Mouse (Mus musculus): ENCODE measurements around the gene Oasl1. TPM values are rescaled to one million over a fixed set of nuclear protein-coding genes. Genes with fewer than 3 reads are reported as not detected.

The Oasl1 gene
- polyA plus RNA-seq, 1 experiment from 2014 or later: 3.1 TPM

- no peaks in the 10 kb centered on the region for H3K27me3 ChIP-seq (ENCODE audit: insufficient read depth, low read length)
- peaks cover 5% of the 10 kb centered on the region for H3K4me1 ChIP-seq (replicated peaks; ENCODE audit: insufficient read depth, low read length)
- H3K9ac ChIP-seq (ENCODE audit: low read depth, low read length): no peak overlapping the region
- H3K4me2 ChIP-seq (ENCODE audit: low read length): no peak overlapping the region
- no peak for TF ChIP-seq CTCF (IDR thresholded peaks at IDR 0.05; ENCODE audit: low read depth)
- whole genome bisulfite sequencing: 85% methylated on average over 10 of the region's 10 CpGs
- H3K9me3 ChIP-seq (replicated peaks; ENCODE audit: low read length): no peaks in the 10 kb centered on the region
- no peak for ATAC-seq (replicated peaks; ENCODE audit: low FRiP score, low read depth)
- H3K27ac ChIP-seq: no peak overlapping the region
- no peak for DNase-seq (ENCODE audit: low spot score)
- peaks cover 35% of the 10 kb centered on the region; the same call in 1 of the 2 replicates for H3K36me3 ChIP-seq (ENCODE audit: insufficient read depth, low read length)
- H3K4me3 ChIP-seq (replicated peaks; ENCODE audit: low read depth, low read length): no peak overlapping the region
These were observed 22.0 kb downstream of the Oasl1 start for GRCm38 (mm10) chr5:114945072-114945471.

DNA sequence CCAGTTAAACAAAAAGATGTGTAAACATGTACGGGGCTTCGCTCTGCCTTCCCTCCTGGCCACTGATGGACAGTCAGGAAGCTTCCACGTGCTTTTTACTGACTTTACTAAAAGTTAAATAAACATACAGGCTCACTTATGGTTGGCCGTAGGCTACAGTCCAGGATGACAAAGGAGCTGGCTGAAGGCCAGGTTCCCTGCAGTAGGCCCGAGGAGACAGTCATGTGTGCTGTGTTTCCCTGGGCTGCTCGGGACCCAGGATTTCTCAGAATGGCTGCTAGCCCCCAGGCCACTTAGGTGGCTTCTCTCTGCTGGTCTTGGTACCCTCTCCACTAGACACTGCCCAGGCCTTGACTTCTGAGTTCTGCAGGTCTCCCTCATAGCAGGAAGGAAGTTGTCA lies 25.9 kb downstream of the Oasl1 start:
- Histone ChIP-seq H3K4me1 (replicated peaks; ENCODE audit: insufficient read depth, low read length) (peaks cover 11% of the 10 kb centered on the region; the same call in 1 of the 2 replicates), H3K9ac (ENCODE audit: low read depth, low read length) (no peak overlapping the region), H3K27me3 (ENCODE audit: insufficient read depth, low read length) (no peaks in the 10 kb centered on the region), H3K36me3 (ENCODE audit: insufficient read depth, low read length) (peaks cover 35% of the 10 kb centered on the region; the same call in 1 of the 2 replicates), H3K4me2 (ENCODE audit: low read length) (no peak overlapping the region), H3K9me3 (replicated peaks; ENCODE audit: low read length) (no peaks in the 10 kb centered on the region), H3K4me3 (replicated peaks; ENCODE audit: low read depth, low read length) (no peak overlapping the region), H3K27ac (no peak overlapping the region)
- DNase-seq (ENCODE audit: low spot score) (peak; percentile 40), ATAC-seq (replicated peaks; ENCODE audit: low FRiP score, low read depth) (no peak; the same call in 1 of the 2 replicates)
- TF ChIP-seq CTCF (IDR thresholded peaks at IDR 0.05; ENCODE audit: low read depth): no peak
- WGBS: 38% methylated on average over 6 of the region's 6 CpGs

- no peak for TF ChIP-seq CTCF (IDR thresholded peaks at IDR 0.05; ENCODE audit: low read depth)
- H3K9me3 ChIP-seq (replicated peaks; ENCODE audit: low read length): no peaks in the 10 kb centered on the region
- H3K4me1 ChIP-seq (replicated peaks; ENCODE audit: insufficient read depth, low read length): peaks cover 11% of the 10 kb centered on the region; the same call in 1 of the 2 replicates
- no peak for ATAC-seq (replicated peaks; ENCODE audit: low FRiP score, low read depth)
- H3K4me2 ChIP-seq (ENCODE audit: low read length): no peak overlapping the region
- H3K4me3 ChIP-seq (replicated peaks; ENCODE audit: low read depth, low read length): no peak overlapping the region
- peaks cover 35% of the 10 kb centered on the region; the same call in 1 of the 2 replicates for H3K36me3 ChIP-seq (ENCODE audit: insufficient read depth, low read length)
- 60% methylated on average over 5 of the region's 5 CpGs for WGBS
- H3K9ac ChIP-seq (ENCODE audit: low read depth, low read length): no peak overlapping the region
- H3K27ac ChIP-seq: no peak overlapping the region
- DNase-seq (ENCODE audit: low spot score): no peak
- H3K27me3 ChIP-seq (ENCODE audit: insufficient read depth, low read length): no peaks in the 10 kb centered on the region
These were observed 26.3 kb downstream of the Oasl1 start for GRCm38 (mm10) chr5:114949316-114949715.

DNA sequence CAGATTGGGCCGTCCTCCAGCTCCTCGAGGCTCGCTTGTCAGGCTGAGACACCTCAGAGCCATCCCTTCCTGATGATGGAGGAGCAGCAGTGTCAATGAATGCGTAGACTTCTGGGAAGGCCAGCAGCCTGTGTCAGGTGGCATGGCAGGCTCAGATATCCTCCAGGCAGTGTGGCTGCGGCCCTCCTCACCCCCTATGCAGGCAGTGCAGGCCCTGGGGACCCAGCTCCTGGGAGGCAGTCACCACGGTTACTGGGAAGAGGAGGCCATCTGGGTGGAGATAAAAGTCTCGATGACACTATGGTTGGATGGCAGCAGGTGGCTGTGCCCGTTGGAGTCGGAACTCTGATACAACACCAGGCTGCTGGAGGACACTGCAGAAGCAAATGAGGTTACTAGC lies 26.8 kb downstream of the Oasl1 start:
- H3K9me3 ChIP-seq (replicated peaks; ENCODE audit: low read length): no peaks in the 10 kb centered on the region
- no peaks in the 10 kb centered on the region for H3K27me3 ChIP-seq (ENCODE audit: insufficient read depth, low read length)
- peaks cover 35% of the 10 kb centered on the region; the same call in 1 of the 2 replicates for H3K36me3 ChIP-seq (ENCODE audit: insufficient read depth, low read length)
- H3K27ac ChIP-seq: no peak overlapping the region
- DNase-seq (ENCODE audit: low spot score): no peak
- ATAC-seq (replicated peaks; ENCODE audit: low FRiP score, low read depth): no peak
- TF ChIP-seq CTCF (IDR thresholded peaks at IDR 0.05; ENCODE audit: low read depth): no peak
- H3K4me1 ChIP-seq (replicated peaks; ENCODE audit: insufficient read depth, low read length): peaks cover 11% of the 10 kb centered on the region; the same call in 1 of the 2 replicates
- H3K4me2 ChIP-seq (ENCODE audit: low read length): no peak overlapping the region
- no peak overlapping the region for H3K4me3 ChIP-seq (replicated peaks; ENCODE audit: low read depth, low read length)
- no peak overlapping the region for H3K9ac ChIP-seq (ENCODE audit: low read depth, low read length)
- WGBS: 78% methylated on average over 9 of the region's 9 CpGs

DNA sequence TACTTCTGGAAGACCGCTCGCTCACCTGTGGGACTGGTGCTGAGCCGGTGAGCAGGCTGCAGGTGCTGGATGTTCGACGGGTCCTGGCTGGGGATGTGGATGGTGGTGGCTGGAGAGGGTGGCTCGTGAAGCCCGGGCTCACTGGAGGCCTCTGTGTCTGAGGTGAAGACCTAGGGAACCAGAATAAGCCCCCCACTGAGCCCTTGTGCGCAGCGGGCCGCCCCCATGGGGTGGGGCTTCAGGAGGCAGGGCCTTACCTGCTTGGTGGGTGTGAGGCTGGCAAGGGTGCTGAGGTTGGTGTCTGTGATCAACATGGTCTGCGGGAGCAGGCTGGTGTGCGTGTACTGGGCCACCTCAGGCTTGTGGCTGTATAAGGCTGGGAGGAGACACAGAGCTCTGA lies 27.6 kb downstream of the Oasl1 start:
- Histone ChIP-seq H3K36me3 (ENCODE audit: insufficient read depth, low read length) (peaks cover 35% of the 10 kb centered on the region; the same call in 1 of the 2 replicates), H3K4me1 (replicated peaks; ENCODE audit: insufficient read depth, low read length) (peaks cover 11% of the 10 kb centered on the region; the same call in 1 of the 2 replicates), H3K27me3 (ENCODE audit: insufficient read depth, low read length) (no peaks in the 10 kb centered on the region), H3K4me3 (replicated peaks; ENCODE audit: low read depth, low read length) (no peak overlapping the region), H3K9ac (ENCODE audit: low read depth, low read length) (0 out of 2 replicates have a peak overlapping the region, but pooled peaks have one; percentile 18), H3K9me3 (replicated peaks; ENCODE audit: low read length) (no peaks in the 10 kb centered on the region), H3K27ac (no peak overlapping the region), H3K4me2 (ENCODE audit: low read length) (no peak overlapping the region)
- DNase-seq (ENCODE audit: low spot score) (no peak), ATAC-seq (replicated peaks; ENCODE audit: low FRiP score, low read depth) (no peak)
- 75% methylated on average over 12 of the region's 12 CpGs for WGBS
- no peak for TF ChIP-seq CTCF (IDR thresholded peaks at IDR 0.05; ENCODE audit: low read depth)

GRCm38 (mm10) chr5:114951279-114951880 lies 28.3 kb downstream of the Oasl1 start:
- DNase-seq (ENCODE audit: low spot score) (no peak), ATAC-seq (replicated peaks; ENCODE audit: low FRiP score, low read depth) (peak; percentile 50)
- no peak for TF ChIP-seq CTCF (IDR thresholded peaks at IDR 0.05; ENCODE audit: low read depth)
- Histone ChIP-seq H3K9me3 (replicated peaks; ENCODE audit: low read length) (no peaks in the 10 kb centered on the region), H3K27ac (no peak overlapping the region), H3K36me3 (ENCODE audit: insufficient read depth, low read length) (peaks cover 32% of the 10 kb centered on the region; the same call in 1 of the 2 replicates), H3K4me3 (replicated peaks; ENCODE audit: low read depth, low read length) (no peak overlapping the region), H3K9ac (ENCODE audit: low read depth, low read length) (0 out of 2 replicates have a peak overlapping the region, but pooled peaks have one; percentile 18), H3K27me3 (ENCODE audit: insufficient read depth, low read length) (no peaks in the 10 kb centered on the region), H3K4me1 (replicated peaks; ENCODE audit: insufficient read depth, low read length) (peaks cover 11% of the 10 kb centered on the region; the same call in 1 of the 2 replicates), H3K4me2 (ENCODE audit: low read length) (no peak overlapping the region)
- WGBS: 63% methylated on average over 21 of the region's 21 CpGs

Data from kidney, postnatal 0 days (tissue).